Comparison of ENCODE assay signal across 21 mouse cellular contexts in genomic region chr1:77695228-77696018, GRCm38 (mm10).
DNase-seq lines count a peak whose midpoint lies in the region; ATAC-seq and TF ChIP-seq lines count a peak whose summit lies in the region.
"Had no signal": no experiment of that assay in that cellular context is flagged by ENCODE, and none has a peak within 500 bp of the region (broad histone marks: within the 10 kb centered on the region; RNA-seq: fewer than 3 reads in every experiment).

No protein-coding gene starts in this region.

- no peak overlapping the region for H3K9ac ChIP-seq in lung, embryonic 16.5 days (ENCODE audit: low read length)
- no peak overlapping the region for H3K9ac ChIP-seq in intestine, postnatal 0 days (ENCODE audit: low read depth, low read length)
- H3K9ac ChIP-seq: embryonic facial prominence, embryonic 15.5 days; forebrain, embryonic 12.5 days; heart, embryonic 15.5 days; hindbrain, embryonic 13.5 days had no signal

- H3K36me3 ChIP-seq in lung, embryonic 16.5 days (ENCODE audit: control insufficient read depth, insufficient read depth, low read length): no peaks in the 10 kb centered on the region
- H3K36me3 ChIP-seq in intestine, postnatal 0 days (ENCODE audit: control insufficient read depth, insufficient read depth): no peaks in the 10 kb centered on the region
- H3K36me3 ChIP-seq: embryonic facial prominence, embryonic 15.5 days; forebrain, embryonic 12.5 days; heart, embryonic 15.5 days; hindbrain, embryonic 13.5 days had no signal

- H3K27me3 ChIP-seq in lung, embryonic 16.5 days (ENCODE audit: control insufficient read depth, insufficient read depth, low read depth, low read length): no peaks in the 10 kb centered on the region
- H3K27me3 ChIP-seq in intestine, postnatal 0 days (replicated peaks; ENCODE audit: control insufficient read depth, insufficient read depth, low read length): no peaks in the 10 kb centered on the region
- H3K27me3 ChIP-seq: embryonic facial prominence, embryonic 15.5 days; forebrain, embryonic 12.5 days; heart, embryonic 15.5 days; hindbrain, embryonic 13.5 days had no signal

- no peaks in the 10 kb centered on the region for H3K4me1 ChIP-seq in lung, embryonic 16.5 days (replicated peaks; ENCODE audit: control insufficient read depth, insufficient read depth, low read length)
- H3K4me1 ChIP-seq in intestine, postnatal 0 days (replicated peaks; ENCODE audit: control insufficient read depth, insufficient read depth, low read length): no peaks in the 10 kb centered on the region
- H3K4me1 ChIP-seq: embryonic facial prominence, embryonic 15.5 days; forebrain, embryonic 12.5 days; heart, embryonic 15.5 days; hindbrain, embryonic 13.5 days had no signal

- no peak overlapping the region for H3K4me3 ChIP-seq in lung, embryonic 16.5 days (ENCODE audit: low read length)
- H3K4me3 ChIP-seq in intestine, postnatal 0 days (ENCODE audit: low read depth, low read length): no peak overlapping the region
- H3K4me3 ChIP-seq: embryonic facial prominence, embryonic 15.5 days; forebrain, embryonic 12.5 days; heart, adult 2 months; heart, embryonic 15.5 days; hindbrain, embryonic 13.5 days had no signal

- TF ChIP-seq CTCF in intestine, postnatal 0 days (IDR thresholded peaks at IDR 0.05; ENCODE audit: low read depth): no peak

- no peak for DNase-seq in lung, postnatal 4 days
- peak; percentile 78 for DNase-seq in NIH3T3 (ENCODE audit: low read depth)
- peak; percentile 60 for DNase-seq in fibroblast of lung, adult 2 months (ENCODE audit: low read depth)
- DNase-seq in cerebellum, adult 9-10 months: no peak
- DNase-seq in spleen, postnatal 4 days (ENCODE audit: low spot score in 2 of 2): no peak
- DNase-seq: adrenal gland, postnatal 14 days; cerebellum, adult 18-20 months; cerebellum, postnatal 10 days; embryo, embryonic 11 days; gastrocnemius, postnatal 14 days; heart, adult 2 months; heart, postnatal 14 days had no signal

- 42% methylated on average over 3 of the region's 3 CpGs for WGBS in lung, embryonic 16.5 days
- 28% methylated on average over 3 of the region's 3 CpGs for WGBS in intestine, postnatal 0 days

- no peaks in the 10 kb centered on the region for H3K9me3 ChIP-seq in lung, embryonic 16.5 days (ENCODE audit: control insufficient read depth, low read length)
- H3K9me3 ChIP-seq in intestine, postnatal 0 days (ENCODE audit: control insufficient read depth): no peaks in the 10 kb centered on the region
- H3K9me3 ChIP-seq: embryonic facial prominence, embryonic 15.5 days; forebrain, embryonic 12.5 days; heart, embryonic 15.5 days; hindbrain, embryonic 13.5 days had no signal

- peak; percentile 85 for ATAC-seq in lung, embryonic 16.5 days (ENCODE audit: low read depth)
- ATAC-seq in intestine, postnatal 0 days: peak; percentile 97
- ATAC-seq: forebrain, embryonic 16.5 days; hindbrain, postnatal 0 days had no signal

- no peak overlapping the region for H3K4me2 ChIP-seq in lung, embryonic 16.5 days (ENCODE audit: low read depth, low read length)
- no peak overlapping the region for H3K4me2 ChIP-seq in intestine, postnatal 0 days (replicated peaks; ENCODE audit: low read depth)
- H3K4me2 ChIP-seq: embryonic facial prominence, embryonic 15.5 days; forebrain, embryonic 12.5 days; heart, embryonic 11.5 days; heart, embryonic 15.5 days; hindbrain, embryonic 13.5 days had no signal

- no peak overlapping the region for H3K27ac ChIP-seq in lung, embryonic 16.5 days (ENCODE audit: low read length)
- H3K27ac ChIP-seq in intestine, postnatal 0 days (ENCODE audit: low read depth, low read length): no peak overlapping the region
- H3K27ac ChIP-seq: embryonic facial prominence, embryonic 15.5 days; forebrain, embryonic 12.5 days; heart, adult 2 months; heart, embryonic 15.5 days; hindbrain, embryonic 13.5 days; hindbrain, postnatal 0 days had no signal

Comparison
In these comparisons a context has a peak if more than half of its experiments do, and no peak if none do; other contexts are left out.
1. DNase-seq: peak in NIH3T3 (single experiment) and fibroblast of lung, adult 2 months (single experiment); none in lung, postnatal 4 days (0 of 2), cerebellum, adult 9-10 months (single experiment) and spleen, postnatal 4 days (0 of 2).